In genomic region chr15:57162401-57163343, GRCm38 (mm10) we compare ENCODE assay signal across 9 mouse cellular contexts.
DNase-seq lines count a peak whose midpoint lies in the region; ATAC-seq and TF ChIP-seq lines count a peak whose summit lies in the region.
"Had no signal": no experiment of that assay in that cellular context is flagged by ENCODE, and none has a peak within 500 bp of the region (broad histone marks: within the 10 kb centered on the region; RNA-seq: fewer than 3 reads in every experiment).

No protein-coding gene starts in this region.

- H3K4me3 ChIP-seq in kidney, postnatal 0 days (replicated peaks; ENCODE audit: low read depth, low read length) = no peak overlapping the region
- H3K4me3 ChIP-seq in forebrain, embryonic 12.5 days (replicated peaks) = no peak overlapping the region
- H3K4me3 ChIP-seq in limb, embryonic 14.5 days (replicated peaks; ENCODE audit: low read length) = no peak overlapping the region
- no peak overlapping the region for H3K4me3 ChIP-seq in lung, adult 2 months (replicated peaks; ENCODE audit: extremely low read depth, low read depth, low read length)
- H3K4me3 ChIP-seq: erythroblast, embryonic 14.5 days had no signal

- H3K9me3 ChIP-seq in kidney, postnatal 0 days (replicated peaks; ENCODE audit: low read length) = no peaks in the 10 kb centered on the region
- no peaks in the 10 kb centered on the region for H3K9me3 ChIP-seq in forebrain, embryonic 12.5 days
- H3K9me3 ChIP-seq in limb, embryonic 14.5 days (ENCODE audit: control insufficient read depth, low read length) = no peaks in the 10 kb centered on the region

- TF ChIP-seq CTCF in kidney, postnatal 0 days (IDR thresholded peaks at IDR 0.05; ENCODE audit: low read depth) = no peak
- TF ChIP-seq CTCF in lung, adult 2 months (IDR thresholded peaks at IDR 0.05; ENCODE audit: insufficient read depth, low read length) = no peak

- no peak for ATAC-seq in kidney, postnatal 0 days (replicated peaks; ENCODE audit: low FRiP score, low read depth)
- ATAC-seq in forebrain, embryonic 12.5 days (ENCODE audit: low FRiP score) = peak; percentile 87
- peak; percentile 41; the same call in 1 of the 2 replicates for ATAC-seq in limb, embryonic 14.5 days (ENCODE audit: low FRiP score, low read depth)

- no peak overlapping the region for H3K27ac ChIP-seq in kidney, postnatal 0 days
- 0 out of 2 replicates have a peak overlapping the region, but pooled peaks have one; percentile 42 for H3K27ac ChIP-seq in forebrain, embryonic 12.5 days
- H3K27ac ChIP-seq in limb, embryonic 14.5 days (replicated peaks; ENCODE audit: low read depth, low read length) = peak overlapping the region; percentile 77

- no peaks in the 10 kb centered on the region for H3K36me3 ChIP-seq in kidney, postnatal 0 days (ENCODE audit: insufficient read depth, low read length)
- no peaks in the 10 kb centered on the region for H3K36me3 ChIP-seq in forebrain, embryonic 12.5 days (replicated peaks)
- no peaks in the 10 kb centered on the region for H3K36me3 ChIP-seq in limb, embryonic 14.5 days (ENCODE audit: control insufficient read depth, insufficient read depth, low read length)

- no peak overlapping the region for H3K9ac ChIP-seq in kidney, postnatal 0 days (ENCODE audit: low read depth, low read length)
- no peak overlapping the region for H3K9ac ChIP-seq in forebrain, embryonic 12.5 days
- H3K9ac ChIP-seq in limb, embryonic 14.5 days (ENCODE audit: low read depth, low read length, severe bottlenecking) = no peak overlapping the region

- no peaks in the 10 kb centered on the region for H3K27me3 ChIP-seq in kidney, postnatal 0 days (ENCODE audit: insufficient read depth, low read length)
- H3K27me3 ChIP-seq in forebrain, embryonic 12.5 days = no peaks in the 10 kb centered on the region
- no peaks in the 10 kb centered on the region for H3K27me3 ChIP-seq in limb, embryonic 14.5 days (ENCODE audit: control insufficient read depth, insufficient read depth, low read length)

- H3K4me2 ChIP-seq in kidney, postnatal 0 days (ENCODE audit: low read length) = no peak overlapping the region
- peak overlapping the region; percentile 25; the same call in 1 of the 2 replicates for H3K4me2 ChIP-seq in forebrain, embryonic 12.5 days
- H3K4me2 ChIP-seq in limb, embryonic 14.5 days (replicated peaks; ENCODE audit: low read depth, low read length, severe bottlenecking) = no peak overlapping the region

- no peak for TF ChIP-seq POLR2A in limb, embryonic 14.5 days (IDR thresholded peaks at IDR 0.05; ENCODE audit: borderline replicate concordance, extremely low read depth, insufficient read depth, insufficient read length)
- no peak for TF ChIP-seq POLR2A in lung, adult 2 months (IDR thresholded peaks at IDR 0.05; ENCODE audit: borderline replicate concordance, extremely low read depth, low read depth, low read length)

- peak; percentile 19 for DNase-seq in kidney, postnatal 0 days (ENCODE audit: low spot score)
- no peak for DNase-seq in kidney, adult 11 months
- peak; percentile 47 for DNase-seq in limb, embryonic 14.5 days (ENCODE audit: low spot score)
- no peak for DNase-seq in right cerebral cortex, adult 2 months (ENCODE audit: low spot score in 2 of 2)
- DNase-seq in right cerebral cortex, adult 18-20 months = no peak
- no peak for DNase-seq in thymus, postnatal 0 days (ENCODE audit: low spot score)
- no peak for DNase-seq in lung, adult 2 months

- WGBS in kidney, postnatal 0 days = 45% methylated on average over 12 of the region's 12 CpGs
- 16% methylated on average over 12 of the region's 12 CpGs for WGBS in forebrain, embryonic 12.5 days
- 58% methylated on average over 12 of the region's 12 CpGs for WGBS in limb, embryonic 14.5 days
- WGBS in lung, adult 2 months = 54% methylated on average over 12 of the region's 12 CpGs

- no peaks in the 10 kb centered on the region for H3K4me1 ChIP-seq in kidney, postnatal 0 days (replicated peaks; ENCODE audit: insufficient read depth, low read length)
- peaks cover 9% of the 10 kb centered on the region for H3K4me1 ChIP-seq in forebrain, embryonic 12.5 days
- peaks cover 2% of the 10 kb centered on the region; the same call in 1 of the 2 replicates for H3K4me1 ChIP-seq in limb, embryonic 14.5 days (ENCODE audit: control insufficient read depth, insufficient read depth, low read length)
- no peaks in the 10 kb centered on the region for H3K4me1 ChIP-seq in lung, adult 2 months (ENCODE audit: control insufficient read depth, insufficient read depth, low read length)

Comparison
In these comparisons a context has a peak if more than half of its experiments do, and no peak if none do; other contexts are left out.
1. DNase-seq: peak in kidney, postnatal 0 days (single experiment) and limb, embryonic 14.5 days (single experiment); none in kidney, adult 11 months (single experiment), right cerebral cortex, adult 2 months (0 of 2), right cerebral cortex, adult 18-20 months (single experiment), thymus, postnatal 0 days (single experiment) and lung, adult 2 months (single experiment).